Mouse (Mus musculus) limb, embryonic 14.5 days (tissue): ENCODE measurements around the gene Pprc1. TPM values are rescaled to one million over a fixed set of nuclear protein-coding genes. Genes with fewer than 3 reads are reported as not detected.

ENCODE experiments used
- ATAC-seq: fragments of 200-750 bp; cut with Nextera tagmentation; 2 replicates; pipeline ENCODE4 v1.8.0; 2017; ENCODE audit warnings: low read depth, moderate number of reproducible peaks, moderate TSS enrichment; ENCODE audit not compliant: low FRiP score
- DNase-seq: peaks from one replicate; pipeline ENCODE4 v3.0.0-alpha.2; 2015; ENCODE audit warnings: low spot score
- H3K27ac ChIP-seq: fragments of 300-500 bp; sonication (generic); replicated peaks from 2 replicates; pipeline ENCODE4 v1.5.1; 2014; ENCODE audit warnings: low read depth, mild to moderate bottlenecking, low read length, moderate library complexity, mixed read lengths
- H3K27me3 ChIP-seq: fragments of 300-500 bp; sonication (generic); 2 replicates; pipeline ENCODE4 v1.6.1; 2014; ENCODE audit warnings: low read length, mixed read lengths; ENCODE audit not compliant: control insufficient read depth, insufficient read depth
- H3K36me3 ChIP-seq: fragments of 300-500 bp; sonication (generic); 2 replicates; pipeline ENCODE4 v1.6.1; 2014; ENCODE audit warnings: mild to moderate bottlenecking, low read length, moderate library complexity, mixed read lengths; ENCODE audit not compliant: control insufficient read depth, insufficient read depth
- H3K4me1 ChIP-seq: fragments of 300-500 bp; sonication (generic); 2 replicates; pipeline ENCODE4 v1.6.1; 2014; ENCODE audit warnings: antibody characterized with exemption, low read length, mixed read lengths; ENCODE audit not compliant: control insufficient read depth, insufficient read depth
- H3K4me2 ChIP-seq: fragments of 300-500 bp; sonication (generic); replicated peaks from 2 replicates; pipeline ENCODE4 v1.6.1; 2014; ENCODE audit warnings: low read depth, mild to moderate bottlenecking, low read length, moderate library complexity; ENCODE audit not compliant: severe bottlenecking
- H3K4me3 ChIP-seq: fragments of 300-500 bp; sonication (generic); replicated peaks from 2 replicates; pipeline ENCODE4 v1.5.1; 2014; ENCODE audit warnings: low read length
- H3K9ac ChIP-seq: fragments of 300-500 bp; sonication (generic); 2 replicates; pipeline ENCODE4 v1.6.1; 2014; ENCODE audit warnings: mild to moderate bottlenecking, low read depth, low read length, moderate library complexity; ENCODE audit not compliant: severe bottlenecking
- H3K9me3 ChIP-seq: fragments of 300-500 bp; sonication (generic); 2 replicates; pipeline ENCODE4 v1.6.1; 2016; ENCODE audit warnings: low read length; ENCODE audit not compliant: control insufficient read depth
- POLR2A ChIP-seq: fragments of 200-500 bp; IDR thresholded peaks from 2 replicates; pipeline ENCODE4 v1.8.0; 2012; ENCODE audit warnings: inconsistent platforms, mild to moderate bottlenecking, moderate library complexity, borderline replicate concordance; ENCODE audit not compliant: insufficient read depth, insufficient read length; ENCODE audit errors: extremely low read depth
- WGBS: fragments of 180-500 bp; shearing (Covaris S2); extraction: QIAGEN DNeasy Blood & Tissue Kit; methylation state at CpG from one replicate; pipeline ENCODE4 v1.1.7; 2014; 5-methylcytosine and 5-hydroxymethylcytosine counted together
- polyA plus RNA-seq, 2 experiments: library from polyadenylated mRNA; depleted of rRNA in 1 of 2; stranded (reverse) in 1 of 2; unstranded in 1 of 2; fragments of >200 nt; fragmentation: Nextera tagmentation in 1 of 2; extraction: Ambion mirVana in 1 of 2; gene quantifications; 2 replicates each; pipeline versions ENCODE4 v1.2.1 to v1.2.3; 2012 to 2014

Pprc1 gene
- polyA plus RNA-seq, 2 experiments: 40.5 to 61.5 TPM

- H3K4me3 ChIP-seq: no peak overlapping the region
- DNase-seq (no peak), ATAC-seq (no peak)
- no peaks in the 10 kb centered on the region for H3K9me3 ChIP-seq
- H3K4me1 ChIP-seq: no peaks in the 10 kb centered on the region
- no peaks in the 10 kb centered on the region for H3K36me3 ChIP-seq
- no peak overlapping the region for H3K9ac ChIP-seq
- H3K27ac ChIP-seq: no peak overlapping the region
- no peaks in the 10 kb centered on the region for H3K27me3 ChIP-seq
- 82% methylated on average over 3 of the region's 3 CpGs for WGBS
- H3K4me2 ChIP-seq: no peak overlapping the region
- no peak for TF ChIP-seq POLR2A
These were observed 74.8 kb downstream of the Pprc1 start for GRCm38 (mm10) chr19:46119458-46119857.

GRCm38 (mm10) chr19:46120872-46121271 lies 76.2 kb downstream of the Pprc1 start:
- no peak for ATAC-seq
- TF ChIP-seq POLR2A: no peak
- 65% methylated on average over 6 of the region's 6 CpGs for WGBS

More at GRCm38 (mm10) chr19:46120872-46121271, 76.2 kb downstream of the Pprc1 start:
- no peak overlapping the region for H3K27ac ChIP-seq
- no peaks in the 10 kb centered on the region for H3K36me3 ChIP-seq
- H3K27me3 ChIP-seq: no peaks in the 10 kb centered on the region
- DNase-seq: no peak
- H3K9ac ChIP-seq: no peak overlapping the region
- no peak overlapping the region for H3K4me2 ChIP-seq
- H3K4me3 ChIP-seq: no peak overlapping the region
- H3K4me1 ChIP-seq: no peaks in the 10 kb centered on the region
- H3K9me3 ChIP-seq: no peaks in the 10 kb centered on the region

Other genes starting within 250 kb of the Pprc1 start
- 1.3 and 1.5 TPM in 2 replicates for gene Kcnip2, start 228.8 kb upstream of the Pprc1 start, polyA plus RNA-seq (2012; rRNA removed)
- 0.55 and 0.92 TPM in 2 replicates for gene Kcnip2, start 228.8 kb upstream of the Pprc1 start, polyA plus RNA-seq (2014; fragmentation: Nextera tagmentation; extraction: Ambion mirVana)
- gene Armh3, start 46.4 kb upstream of the Pprc1 start, polyA plus RNA-seq (2012; rRNA removed): 13.7 and 15.6 TPM in 2 replicates
- 13.6 and 15.7 TPM in 2 replicates for gene Armh3, start 46.4 kb upstream of the Pprc1 start, polyA plus RNA-seq (2014; fragmentation: Nextera tagmentation; extraction: Ambion mirVana)
- gene Hps6, start 41.4 kb upstream of the Pprc1 start, polyA plus RNA-seq (2012; rRNA removed): 4.2 and 5.1 TPM in 2 replicates
- gene Hps6, start 41.4 kb upstream of the Pprc1 start, polyA plus RNA-seq (2014; fragmentation: Nextera tagmentation; extraction: Ambion mirVana): 5.6 and 6.0 TPM in 2 replicates
- gene Ldb1, start 328 bp downstream of the Pprc1 start, polyA plus RNA-seq (2012; rRNA removed): 412 and 480 TPM in 2 replicates
- 93.8 and 108 TPM in 2 replicates for gene Ldb1, start 328 bp downstream of the Pprc1 start, polyA plus RNA-seq (2014; fragmentation: Nextera tagmentation; extraction: Ambion mirVana)
- 40.5 and 64.1 TPM in 2 replicates for gene Nolc1, start 31.0 kb downstream of the Pprc1 start, polyA plus RNA-seq (2012; rRNA removed)
- gene Nolc1, start 31.0 kb downstream of the Pprc1 start, polyA plus RNA-seq (2014; fragmentation: Nextera tagmentation; extraction: Ambion mirVana): 73.5 and 74.7 TPM in 2 replicates
- gene Elovl3, start 87.0 kb downstream of the Pprc1 start, polyA plus RNA-seq (2012; rRNA removed): 0.15 TPM in 1 of 2 replicates, not detected in the other
- gene Elovl3, start 87.0 kb downstream of the Pprc1 start, polyA plus RNA-seq (2014; fragmentation: Nextera tagmentation; extraction: Ambion mirVana): 0.68 and 0.85 TPM in 2 replicates
- gene Pitx3, start 103.4 kb downstream of the Pprc1 start, polyA plus RNA-seq (2012; rRNA removed): 14.0 and 19.6 TPM in 2 replicates
- 8.1 TPM in 2 replicates for gene Pitx3, start 103.4 kb downstream of the Pprc1 start, polyA plus RNA-seq (2014; fragmentation: Nextera tagmentation; extraction: Ambion mirVana)
- gene Gbf1, start 107.6 kb downstream of the Pprc1 start, polyA plus RNA-seq (2012; rRNA removed): 92.1 and 131 TPM in 2 replicates
- 66.8 and 67.2 TPM in 2 replicates for gene Gbf1, start 107.6 kb downstream of the Pprc1 start, polyA plus RNA-seq (2014; fragmentation: Nextera tagmentation; extraction: Ambion mirVana)